Mouse (Mus musculus): ENCODE results near the gene Smoc2. TPM values are rescaled to one million over a fixed set of nuclear protein-coding genes. Genes with fewer than 3 reads are reported as not detected.

Smoc2 gene
- total and polyA plus RNA-seq, 3 experiments, result not detected

- H3K27ac ChIP-seq (ENCODE audit: control insufficient read depth, low read depth, low read length), result no peak overlapping the region
- TF ChIP-seq ZC3H11A (IDR thresholded peaks at IDR 0.05; ENCODE audit: low read depth, low read length) (no peak), ZMIZ1 (IDR thresholded peaks at IDR 0.05; ENCODE audit: low read depth, low read length) (no peak), TBP (IDR thresholded peaks at IDR 0.05; ENCODE audit: low read depth, low read length) (no peak), MYB (IDR thresholded peaks at IDR 0.05; ENCODE audit: low read depth, low read length) (no peak)
Observed at GRCm38 (mm10) chr17:14379966-14380365, 100.7 kb downstream of the Smoc2 start.

GRCm38 (mm10) chr17:14380526-14380925, 101.2 kb downstream of the Smoc2 start:
- H3K4me1 ChIP-seq (ENCODE audit: control insufficient read depth in 1 of 2, insufficient read depth in 2 of 2, low read length in 2 of 2), result no peaks in the 10 kb centered on the region
- no peak overlapping the region for H3K27ac ChIP-seq (ENCODE audit: control insufficient read depth, low read depth, low read length)
- no peak overlapping the region for H3K4me3 ChIP-seq (ENCODE audit: control insufficient read depth in 1 of 2, insufficient read depth in 1 of 2, low read depth in 2 of 2, low read length in 2 of 2)
- no peak overlapping the region for H3K9ac ChIP-seq (ENCODE audit: control insufficient read depth, low read depth, low read length, poor library complexity, severe bottlenecking)
- no peaks in the 10 kb centered on the region for H3K27me3 ChIP-seq (ENCODE audit: control insufficient read depth in 1 of 2, insufficient read depth in 2 of 2, low read length in 2 of 2)
- no peak for DNase-seq (ENCODE audit: low read depth, low spot score)
- TF ChIP-seq JUND (IDR thresholded peaks at IDR 0.05; ENCODE audit: low read depth, low read length) (no peak), ZKSCAN1 (IDR thresholded peaks at IDR 0.05; ENCODE audit: low read depth, low read length) (no peak), NRF1 (IDR thresholded peaks at IDR 0.05; ENCODE audit: insufficient read depth, low read depth, low read length, poor library complexity, severe bottlenecking) (no peak), UBTF (IDR thresholded peaks at IDR 0.05; ENCODE audit: borderline replicate concordance, insufficient read depth, low read depth, low read length) (no peak), POLR2AphosphoS2 (IDR thresholded peaks at IDR 0.05; ENCODE audit: low read length) (no peak), E2F4 (IDR thresholded peaks at IDR 0.05; ENCODE audit: borderline replicate concordance, low read depth, low read length) (no peak), USF1 (IDR thresholded peaks at IDR 0.05; ENCODE audit: low read depth, low read length) (no peak), EP300 (IDR thresholded peaks at IDR 0.05; ENCODE audit: low read depth in 1 of 2, low read length in 2 of 2) (no peak), ZNF384 (IDR thresholded peaks at IDR 0.05; ENCODE audit: low read depth, low read length) (no peak), CHD2 (IDR thresholded peaks at IDR 0.05; ENCODE audit: low read length) (no peak), GABPA (IDR thresholded peaks at IDR 0.05; ENCODE audit: low read depth, low read length) (no peak), CTCF (IDR thresholded peaks at IDR 0.05 in 2 of 3, conservative IDR thresholded peaks at IDR 0.05 in 1 of 3; ENCODE audit: control insufficient read depth in 1 of 3, insufficient read depth in 1 of 3, low read depth in 2 of 3, low read length in 3 of 3, poor library complexity in 1 of 3, severe bottlenecking in 1 of 3) (no peak), MYC (IDR thresholded peaks at IDR 0.05; ENCODE audit: low read depth, low read length) (no peak), CHD1 (IDR thresholded peaks at IDR 0.05; ENCODE audit: low read depth, low read length) (no peak), ETS1 (IDR thresholded peaks at IDR 0.05; ENCODE audit: low read depth, low read length) (no peak), TAL1 (IDR thresholded peaks at IDR 0.05; ENCODE audit: low read length) (no peak), RCOR1 (IDR thresholded peaks at IDR 0.05; ENCODE audit: low read depth, low read length) (no peak), SIN3A (IDR thresholded peaks at IDR 0.05; ENCODE audit: low read length) (no peak)
- no peaks in the 10 kb centered on the region for H3K79me2 ChIP-seq (ENCODE audit: control insufficient read depth, insufficient read depth, low read length, poor library complexity)
- no peaks in the 10 kb centered on the region for H3K36me3 ChIP-seq (ENCODE audit: control insufficient read depth in 1 of 2, insufficient read depth in 2 of 2, low read length in 2 of 2)
- no peaks in the 10 kb centered on the region for H3K9me3 ChIP-seq (replicated peaks; ENCODE audit: insufficient read depth, low read length)

More at GRCm38 (mm10) chr17:14379966-14380365, 100.7 kb downstream of the Smoc2 start:
- no peak overlapping the region for H3K4me3 ChIP-seq (ENCODE audit: control insufficient read depth in 1 of 2, insufficient read depth in 1 of 2, low read depth in 2 of 2, low read length in 2 of 2)
- H3K79me2 ChIP-seq (ENCODE audit: control insufficient read depth, insufficient read depth, low read length, poor library complexity), result no peaks in the 10 kb centered on the region
- no peaks in the 10 kb centered on the region for H3K4me1 ChIP-seq (ENCODE audit: control insufficient read depth in 1 of 2, insufficient read depth in 2 of 2, low read length in 2 of 2)
- no peaks in the 10 kb centered on the region for H3K36me3 ChIP-seq (ENCODE audit: control insufficient read depth in 1 of 2, insufficient read depth in 2 of 2, low read length in 2 of 2)
- H3K27me3 ChIP-seq (ENCODE audit: control insufficient read depth in 1 of 2, insufficient read depth in 2 of 2, low read length in 2 of 2), result no peaks in the 10 kb centered on the region
- no peak for DNase-seq (ENCODE audit: low read depth, low spot score)
- no peaks in the 10 kb centered on the region for H3K9me3 ChIP-seq (replicated peaks; ENCODE audit: insufficient read depth, low read length)
- no peak overlapping the region for H3K9ac ChIP-seq (ENCODE audit: control insufficient read depth, low read depth, low read length, poor library complexity, severe bottlenecking)

Measured in MEL (cell line).